Mouse (Mus musculus): ENCODE data around the gene Robo2. TPM values are rescaled to one million over a fixed set of nuclear protein-coding genes. Genes with fewer than 3 reads are reported as not detected.
"Not testable (repeated sequence)": the region's sequence is repeated elsewhere in the genome, so short reads cannot be mapped to it uniquely, and the experiment has no call there.

Robo2 gene
- total RNA-seq, 4 experiments from 2014 or later = 5.0 to 8.9 (median 6.7) TPM

DNA sequence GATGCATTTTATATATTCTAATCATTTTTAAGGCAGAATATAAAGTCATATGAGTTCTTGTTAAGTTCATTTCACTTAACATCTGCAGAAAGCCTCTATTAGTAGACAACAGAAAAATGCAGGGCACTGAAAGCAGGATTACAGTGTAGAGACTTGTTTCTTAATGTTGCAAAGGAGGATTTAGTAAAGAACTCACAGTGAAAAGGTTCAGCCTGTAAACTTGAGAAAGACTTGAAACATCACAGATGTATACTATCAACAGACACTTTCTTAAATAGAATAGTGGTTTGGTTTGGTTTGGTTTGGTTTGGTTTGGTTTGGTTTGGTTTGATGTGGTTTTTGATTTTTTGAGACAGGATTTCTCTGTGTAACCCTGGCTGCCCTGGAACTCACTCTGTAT lies 349.7 kb downstream of the Robo2 start:
- no peak for DNase-seq

DNA sequence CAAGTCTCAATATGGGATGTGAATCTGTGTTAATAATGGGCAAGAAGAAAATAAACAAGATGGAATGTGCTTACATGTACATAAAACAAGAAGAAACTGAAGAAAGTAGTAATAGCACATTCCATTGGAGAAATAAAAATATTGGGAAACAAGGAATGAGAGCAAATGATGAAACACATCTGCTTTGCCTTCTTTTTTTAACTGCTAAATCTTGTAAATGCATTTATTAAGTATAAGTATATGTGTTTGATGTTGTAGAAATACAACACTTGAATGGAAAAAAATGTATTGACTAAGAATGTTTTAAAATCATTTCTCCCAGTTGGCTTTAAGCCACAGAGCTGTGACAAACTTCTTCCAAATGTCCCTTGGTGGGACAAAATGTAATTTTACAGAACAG lies 350.1 kb downstream of the Robo2 start:
- DNase-seq = no peak

DNA sequence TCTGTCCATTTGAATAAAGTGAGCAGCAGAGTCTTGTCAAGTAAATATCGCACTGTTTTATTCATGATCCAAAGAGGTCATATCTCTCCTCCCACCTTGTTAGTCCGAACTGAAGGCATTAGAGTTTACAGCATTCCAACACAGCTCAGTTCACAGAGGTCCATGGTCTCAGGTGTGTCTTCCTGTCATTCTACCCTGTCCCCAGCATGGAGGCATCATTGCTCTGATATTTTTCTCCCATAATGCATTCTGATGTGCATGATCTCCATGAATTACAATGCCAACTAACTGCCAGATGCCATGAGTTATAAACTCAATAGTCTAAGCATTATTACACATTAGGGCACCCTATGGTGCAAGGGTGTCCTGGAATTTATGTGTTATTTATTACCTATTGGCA lies 354.7 kb downstream of the Robo2 start:
- no peak for DNase-seq

GRCm38 (mm10) chr16:74056210-74056609 lies 355.4 kb downstream of the Robo2 start:
- no peak for DNase-seq

DNA sequence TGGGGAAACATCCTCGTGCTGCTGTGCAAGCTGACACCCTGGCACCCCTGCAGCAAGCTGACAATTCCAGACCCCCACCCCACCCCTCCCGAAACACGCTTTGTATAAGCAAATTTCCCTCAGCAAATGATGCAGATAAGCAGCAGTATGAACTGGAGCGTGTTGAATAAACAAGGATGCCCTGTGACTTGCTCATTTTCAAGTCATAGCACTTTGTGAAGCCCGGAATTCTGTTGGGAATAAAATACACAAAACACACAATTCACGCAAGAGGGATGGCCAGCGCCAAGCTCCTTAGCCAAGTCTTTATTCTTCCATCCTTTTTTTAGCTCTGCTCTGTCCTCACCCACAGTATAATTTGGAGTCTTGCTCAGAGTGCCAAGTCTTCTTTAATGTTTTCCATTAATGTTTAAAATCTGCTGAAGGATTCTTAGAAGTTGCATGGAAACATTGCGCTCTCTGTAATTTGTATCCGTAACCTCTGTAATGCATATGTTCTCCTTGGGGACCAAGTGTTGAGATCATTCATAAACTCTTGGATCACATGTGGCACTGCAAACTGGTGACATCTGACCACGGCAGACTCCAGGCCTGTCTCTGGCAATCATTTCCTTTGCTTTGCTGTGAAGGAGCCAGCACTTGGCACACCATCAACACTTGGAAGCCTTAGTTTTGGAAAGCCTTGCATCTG lies 356.4 kb downstream of the Robo2 start:
- no peak for DNase-seq

GRCm38 (mm10) chr16:74049467-74049866 lies 362.2 kb downstream of the Robo2 start:
- no peak for DNase-seq

GRCm38 (mm10) chr16:74048980-74049379 lies 362.6 kb downstream of the Robo2 start:
- no peak for DNase-seq

GRCm38 (mm10) chr16:74047232-74047631 lies 364.4 kb downstream of the Robo2 start:
- DNase-seq = no peak

DNA sequence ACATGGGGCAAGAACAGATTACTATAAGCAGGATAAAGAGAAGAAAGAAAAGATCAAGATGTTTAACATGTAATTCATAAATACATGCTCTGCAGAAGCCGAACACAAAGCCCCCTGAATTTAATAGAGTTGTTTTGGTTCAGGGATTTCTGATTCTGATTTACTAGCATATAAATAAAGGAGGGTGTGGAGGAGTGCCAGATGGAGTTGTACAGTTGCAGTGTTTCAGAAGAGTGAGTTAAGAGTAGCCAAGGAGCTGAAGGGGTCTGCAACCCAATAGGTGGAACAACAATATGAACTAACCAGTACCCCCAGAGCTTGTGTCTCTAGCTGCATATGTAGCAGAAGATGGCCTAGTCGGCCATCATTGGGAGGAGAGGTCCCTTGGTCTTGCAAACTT lies 370.8 kb downstream of the Robo2 start:
- DNase-seq = not testable (repeated sequence)

DNA sequence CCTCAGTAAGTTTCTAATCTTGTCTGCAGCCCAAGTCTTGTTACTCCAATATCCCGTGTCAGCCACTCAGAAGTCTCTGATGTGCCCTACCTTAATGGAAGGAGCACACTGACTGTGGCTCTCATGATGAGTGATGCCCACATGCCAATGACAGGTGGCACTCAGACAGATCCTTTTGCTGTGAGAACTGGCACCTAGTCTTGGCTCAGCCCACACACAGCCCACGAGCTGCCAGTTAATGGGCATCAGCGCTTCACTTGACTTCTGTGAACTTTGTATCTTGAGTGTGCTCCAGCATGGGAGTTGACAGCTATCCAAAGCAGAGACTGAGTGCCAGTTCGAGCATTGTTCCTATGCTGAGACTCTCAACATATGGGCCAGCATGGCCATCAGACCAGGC lies 383.8 kb downstream of the Robo2 start:
- DNase-seq = no peak

DNA sequence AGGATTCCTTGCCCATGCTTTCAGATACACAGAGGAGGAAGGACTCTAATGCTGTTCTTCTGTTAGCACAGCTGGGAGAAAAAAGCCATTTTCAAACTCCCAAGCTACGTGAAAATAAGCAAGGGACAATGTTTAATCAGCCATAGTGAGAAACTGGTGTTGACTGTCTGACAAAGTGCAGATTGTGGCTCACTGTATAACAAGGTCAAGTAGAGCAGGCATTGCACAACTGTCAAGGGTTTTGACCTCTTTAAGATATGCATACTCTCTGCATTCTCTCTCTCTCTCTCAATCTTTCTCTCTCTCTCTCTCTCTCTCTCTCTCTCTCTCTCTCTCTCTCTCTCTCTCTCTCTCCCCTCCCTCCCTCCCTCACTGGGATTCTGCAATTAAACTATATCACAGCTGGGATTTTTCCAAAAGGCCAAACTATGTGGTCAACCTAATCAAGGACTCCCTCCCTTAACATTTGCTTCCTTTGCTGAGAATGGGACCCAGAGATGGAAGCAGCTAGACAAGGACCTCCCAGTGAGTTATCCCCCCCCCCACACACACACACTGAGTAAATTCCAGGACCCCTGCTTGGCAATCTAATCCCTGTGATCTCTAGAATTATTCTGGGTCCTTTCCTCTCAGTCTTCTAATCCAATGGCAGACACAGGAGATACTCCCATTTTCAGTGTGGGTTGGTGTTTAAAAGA lies 389.2 kb downstream of the Robo2 start:
- no peak for DNase-seq

- no peak for DNase-seq
Observed at GRCm38 (mm10) chr16:74005767-74006166, 405.9 kb downstream of the Robo2 start.

- no peak for DNase-seq
Observed at GRCm38 (mm10) chr16:74001331-74001730, 410.3 kb downstream of the Robo2 start.

DNA sequence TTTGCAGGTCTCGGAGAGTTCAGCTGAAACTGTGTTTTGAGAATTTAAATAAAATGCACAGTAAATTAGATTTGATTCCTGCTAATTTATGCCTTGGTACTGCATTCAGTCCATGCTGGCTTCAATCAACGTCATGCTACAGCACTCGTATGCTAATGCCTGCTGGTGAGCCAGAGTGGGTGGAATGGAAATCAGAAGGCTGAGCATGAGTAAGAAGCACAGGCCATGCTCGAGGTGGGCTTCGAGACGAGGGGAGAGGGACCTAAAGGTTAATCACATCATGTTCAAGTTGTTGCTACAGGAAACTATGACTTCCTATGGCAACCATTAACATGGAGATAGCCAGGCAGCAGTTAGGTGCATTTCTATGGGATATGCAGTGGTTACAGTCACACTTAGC lies 420.4 kb downstream of the Robo2 start:
- DNase-seq = no peak

GRCm38 (mm10) chr16:73969573-73969972 lies 442.1 kb downstream of the Robo2 start:
- DNase-seq = no peak

DNA sequence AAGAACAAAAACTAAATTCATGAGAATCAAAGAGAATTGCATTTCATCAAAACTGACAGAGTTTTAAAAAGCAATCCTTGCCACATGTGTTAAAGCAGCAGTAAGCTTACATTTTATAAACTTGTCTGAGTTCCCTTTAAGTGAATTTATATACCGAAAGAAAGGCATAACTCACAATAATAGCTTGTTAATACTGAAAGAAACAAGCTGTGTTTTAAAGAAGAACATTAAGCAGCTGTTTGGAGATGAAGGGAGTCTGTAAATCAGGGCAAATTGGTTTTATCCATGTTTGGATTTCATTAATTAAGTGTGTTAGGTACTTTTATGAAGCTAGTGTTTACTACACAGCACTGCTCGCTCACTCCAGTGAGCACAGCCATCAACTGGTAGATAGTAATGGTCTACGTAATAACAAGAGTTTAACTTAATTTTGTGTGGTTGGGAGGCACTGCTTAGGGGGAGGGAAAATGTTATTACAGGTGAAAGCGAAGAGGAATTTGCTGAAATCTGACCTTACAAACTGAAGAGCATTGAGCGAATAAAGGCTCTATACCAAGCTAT lies 447.2 kb downstream of the Robo2 start:
- DNase-seq = no peak

DNA sequence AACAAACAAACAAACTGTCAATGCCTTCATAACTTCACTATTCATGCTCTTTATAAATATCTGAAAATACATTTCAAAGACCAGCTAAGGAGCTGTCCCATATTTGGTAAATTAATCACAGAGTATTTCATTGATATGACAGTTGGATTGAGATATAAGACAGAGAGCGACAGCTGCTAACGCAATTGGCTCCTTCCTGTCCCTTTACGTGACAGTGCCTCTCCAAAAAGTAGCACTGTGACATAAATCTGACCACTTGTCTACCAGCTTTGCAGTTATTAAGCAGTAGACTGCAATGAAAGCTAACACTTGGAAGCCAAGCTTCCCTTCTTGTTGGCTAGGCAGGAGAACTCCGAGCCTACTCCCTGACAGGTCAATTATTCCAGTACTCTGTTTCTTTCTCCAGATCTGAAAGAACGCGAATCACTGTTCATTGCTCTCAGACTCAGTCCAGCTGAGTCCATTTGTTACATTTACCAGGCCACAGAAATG lies 452.1 kb downstream of the Robo2 start:
- no peak for DNase-seq

- no peak for DNase-seq
Observed at GRCm38 (mm10) chr16:73958524-73958846, 453.1 kb downstream of the Robo2 start.

GRCm38 (mm10) chr16:73957675-73958523 lies 453.7 kb downstream of the Robo2 start:
- DNase-seq = no peak

DNA sequence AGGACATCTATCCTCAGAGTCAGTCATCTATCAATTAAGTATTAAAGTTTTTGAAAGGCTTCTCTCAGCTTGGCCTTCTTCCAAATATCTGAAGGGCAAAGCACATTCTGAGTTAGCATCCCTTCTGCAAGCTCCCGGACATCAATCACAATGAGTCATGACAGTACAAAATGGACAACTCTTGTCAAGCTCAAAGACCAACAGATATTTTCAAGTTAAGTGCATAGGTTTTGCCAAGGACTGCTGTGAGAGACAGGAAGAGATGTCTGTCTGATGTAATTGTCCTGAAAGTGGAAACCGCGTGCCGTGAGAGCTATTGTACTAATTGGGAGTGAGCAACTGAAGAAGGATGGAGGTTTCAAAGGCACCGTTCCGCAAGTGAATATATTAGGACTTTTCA lies 465.5 kb downstream of the Robo2 start:
- DNase-seq = peak; percentile 3

DNA sequence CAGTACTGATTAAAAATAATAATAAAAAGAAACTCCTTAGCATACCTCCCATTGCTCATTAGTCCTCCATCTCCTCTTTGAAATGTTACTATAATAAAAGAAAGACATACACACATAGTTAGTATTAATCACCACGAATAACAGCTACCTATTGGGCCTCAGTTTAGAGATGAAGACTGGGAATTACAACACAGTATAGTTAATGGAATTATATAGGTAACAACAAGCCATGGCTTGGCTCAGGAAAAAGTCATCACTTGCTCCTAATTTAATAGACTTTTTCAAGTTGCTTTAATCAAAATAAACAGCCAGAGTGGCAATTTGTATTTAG lies 471.4 kb downstream of the Robo2 start:
- DNase-seq = no peak

GRCm38 (mm10) chr16:73939423-73940210 lies 472.0 kb downstream of the Robo2 start:
- DNase-seq = no peak
